Mouse (Mus musculus): ENCODE results near the gene Hap1. TPM values are rescaled to one million over a fixed set of nuclear protein-coding genes. Genes with fewer than 3 reads are reported as not detected.
"Not testable (repeated sequence)": the region's sequence is repeated elsewhere in the genome, so short reads cannot be mapped to it uniquely, and the experiment has no call there.

Gene Hap1
- polyA plus RNA-seq, 1 experiment, result 269 TPM

- DNase-seq (ENCODE audit: extremely low spot score in 1 of 2, low spot score in 1 of 2), result no peak
Measured at GRCm38 (mm10) chr11:100360175-100360574, 4.2 kb upstream of the Hap1 start.

GRCm38 (mm10) chr11:100357408-100357807, 1.5 kb upstream of the Hap1 start:
- DNase-seq (ENCODE audit: extremely low spot score in 1 of 2, low spot score in 1 of 2), result no peak

GRCm38 (mm10) chr11:100356819-100357211, 887 bp upstream of the Hap1 start:
- no peak for DNase-seq (ENCODE audit: extremely low spot score in 1 of 2, low spot score in 1 of 2)

- DNase-seq (ENCODE audit: extremely low spot score in 1 of 2, low spot score in 1 of 2), result peak in 1 of 2 experiments; percentile 49
Measured at GRCm38 (mm10) chr11:100355151-100355951, 577 bp downstream of the Hap1 start.

GRCm38 (mm10) chr11:100352076-100352857, 3.7 kb downstream of the Hap1 start:
- DNase-seq (ENCODE audit: extremely low spot score in 1 of 2, low spot score in 1 of 2), result peak in 1 of 2 experiments; percentile 56

- DNase-seq (ENCODE audit: extremely low spot score in 1 of 2, low spot score in 1 of 2), result no peak
Measured at GRCm38 (mm10) chr11:100344269-100344668, 11.7 kb downstream of the Hap1 start.

GRCm38 (mm10) chr11:100335731-100336130, 20.2 kb downstream of the Hap1 start:
- no peak for DNase-seq (ENCODE audit: extremely low spot score in 1 of 2, low spot score in 1 of 2)

- DNase-seq (ENCODE audit: extremely low spot score in 1 of 2, low spot score in 1 of 2), result no peak
Measured at GRCm38 (mm10) chr11:100333944-100334457, 21.9 kb downstream of the Hap1 start, which contains the start of gene Gast. Gene Gast, plus strand, starts transcription at chr11:100334407.

- DNase-seq (ENCODE audit: extremely low spot score in 1 of 2, low spot score in 1 of 2), result peak in 1 of 2 experiments; percentile 75
Measured at GRCm38 (mm10) chr11:100332766-100333515, 23.0 kb downstream of the Hap1 start.

- DNase-seq (ENCODE audit: extremely low spot score in 1 of 2, low spot score in 1 of 2), result not testable (repeated sequence)
Measured at GRCm38 (mm10) chr11:100330816-100331375, 25.0 kb downstream of the Hap1 start.

- no peak for DNase-seq (ENCODE audit: extremely low spot score in 1 of 2, low spot score in 1 of 2)
Measured at GRCm38 (mm10) chr11:100330235-100330634, 25.7 kb downstream of the Hap1 start.

GRCm38 (mm10) chr11:100327761-100328160, 28.2 kb downstream of the Hap1 start:
- no peak for DNase-seq (ENCODE audit: extremely low spot score in 1 of 2, low spot score in 1 of 2)

GRCm38 (mm10) chr11:100327316-100327715, 28.6 kb downstream of the Hap1 start:
- no peak for DNase-seq (ENCODE audit: extremely low spot score in 1 of 2, low spot score in 1 of 2)

GRCm38 (mm10) chr11:100325062-100325629, 30.8 kb downstream of the Hap1 start:
- no peak for DNase-seq (ENCODE audit: extremely low spot score in 1 of 2, low spot score in 1 of 2)

GRCm38 (mm10) chr11:100323578-100323977, 32.4 kb downstream of the Hap1 start:
- DNase-seq (ENCODE audit: extremely low spot score in 1 of 2, low spot score in 1 of 2), result peak in 1 of 2 experiments; percentile 79

- DNase-seq (ENCODE audit: extremely low spot score in 1 of 2, low spot score in 1 of 2), result no peak
Measured at GRCm38 (mm10) chr11:100322591-100323258, 33.2 kb downstream of the Hap1 start.

- not testable (repeated sequence) for DNase-seq (ENCODE audit: extremely low spot score in 1 of 2, low spot score in 1 of 2)
Measured at GRCm38 (mm10) chr11:100321479-100322305, 34.2 kb downstream of the Hap1 start.

GRCm38 (mm10) chr11:100320701-100321410, 35.1 kb downstream of the Hap1 start:
- DNase-seq (ENCODE audit: extremely low spot score in 1 of 2, low spot score in 1 of 2), result not testable (repeated sequence)
